Mouse (Mus musculus) hindbrain, embryonic 13.5 days (tissue): ENCODE data around the gene Cop1. TPM values are rescaled to one million over a fixed set of nuclear protein-coding genes. Genes with fewer than 3 reads are reported as not detected.
"Not testable (repeated sequence)": the region's sequence is repeated elsewhere in the genome, so short reads cannot be mapped to it uniquely, and the experiment has no call there.

ENCODE experiments used
- ATAC-seq: fragments of 200-750 bp; cut with Nextera tagmentation; 2 replicates; pipeline ENCODE4 v1.8.0; 2017; ENCODE audit warnings: moderate TSS enrichment; ENCODE audit not compliant: low FRiP score
- H3K27ac ChIP-seq: fragments of 300-500 bp; sonication (generic); 2 replicates; pipeline ENCODE4 v1.5.1; 2015; ENCODE audit warnings: inconsistent platforms, mild to moderate bottlenecking, moderate library complexity
- H3K27me3 ChIP-seq: fragments of 300-500 bp; sonication (generic); 2 replicates; pipeline ENCODE4 v1.6.1; 2015; ENCODE audit warnings: mild to moderate bottlenecking, inconsistent platforms
- H3K36me3 ChIP-seq: fragments of 300-500 bp; sonication (generic); 2 replicates; pipeline ENCODE4 v1.6.1; 2015; ENCODE audit warnings: mild to moderate bottlenecking, inconsistent platforms
- H3K4me1 ChIP-seq: fragments of 300-500 bp; sonication (generic); replicated peaks from 2 replicates; pipeline ENCODE4 v1.6.1; 2015; ENCODE audit warnings: inconsistent platforms
- H3K4me2 ChIP-seq: fragments of 300-500 bp; sonication (generic); 2 replicates; pipeline ENCODE4 v1.6.1; 2015; ENCODE audit warnings: inconsistent platforms, mild to moderate bottlenecking, moderate library complexity
- H3K4me3 ChIP-seq: fragments of 300-500 bp; sonication (generic); 2 replicates; pipeline ENCODE4 v1.5.1; 2015; ENCODE audit warnings: mild to moderate bottlenecking, inconsistent platforms
- H3K9ac ChIP-seq: fragments of 300-500 bp; sonication (generic); 2 replicates; pipeline ENCODE4 v1.6.1; 2015; ENCODE audit warnings: mild to moderate bottlenecking, inconsistent platforms
- H3K9me3 ChIP-seq: fragments of 300-500 bp; sonication (generic); 2 replicates; pipeline ENCODE4 v1.6.1; 2016; ENCODE audit warnings: inconsistent platforms
- WGBS: fragments of 180-500 bp; shearing (Covaris S2); methylation state at CpG from one replicate; pipeline ENCODE4 v1.1.7; 2015; 5-methylcytosine and 5-hydroxymethylcytosine counted together
- polyA plus RNA-seq: library from polyadenylated mRNA; unstranded; fragments of >200 nt; fragmentation: Nextera tagmentation; extraction: Ambion mirVana; gene quantifications from 2 replicates; pipeline ENCODE4 v1.2.1, GENCODE M21; 2015

Gene Cop1
- polyA plus RNA-seq = 22.2 and 22.4 TPM in 2 replicates

DNA sequence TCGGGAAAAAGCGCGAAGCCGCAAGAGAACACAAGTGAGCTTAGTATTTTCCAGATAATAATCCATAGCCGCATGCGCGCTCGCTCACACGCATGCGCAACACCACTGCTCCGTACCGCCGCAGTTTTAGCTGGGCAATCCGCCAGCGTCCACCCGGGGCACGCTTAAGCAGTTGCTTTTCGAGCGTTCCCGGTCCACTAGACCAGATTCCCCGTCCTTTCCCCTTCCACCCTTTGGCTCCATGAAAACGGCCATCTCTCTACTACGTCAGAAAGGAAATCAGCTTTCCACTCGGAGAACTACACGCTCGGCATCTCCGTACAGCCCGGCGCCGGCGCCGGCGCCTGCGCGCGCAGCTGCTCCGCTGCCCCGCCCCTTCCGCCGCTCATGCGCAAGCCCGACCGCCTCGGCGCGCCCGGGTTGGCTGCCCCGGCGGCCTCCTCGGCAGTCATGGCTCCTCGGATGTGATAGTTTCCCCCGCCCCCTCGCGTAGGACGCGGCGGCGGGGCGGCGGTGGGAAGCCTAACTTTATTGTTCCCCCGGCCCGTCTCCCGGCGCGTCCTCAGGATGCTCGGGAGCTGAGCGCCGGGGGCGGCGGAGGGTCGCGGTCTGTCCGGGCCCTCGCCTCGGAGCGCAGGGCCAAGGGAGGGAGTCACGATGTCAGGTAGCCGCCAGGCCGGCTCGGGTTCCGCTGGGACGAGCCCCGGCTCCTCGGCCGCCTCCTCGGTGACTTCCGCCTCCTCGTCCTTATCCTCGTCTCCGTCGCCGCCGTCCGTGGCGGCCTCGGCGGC, at the start of gene Cop1:
Gene Cop1 (plus strand): TSS at position 540 of the 791 bp plus-strand sequence.
- Histone ChIP-seq H3K27ac (peak within 1 kb of the TSS; percentile 97), H3K9ac (peak within 1 kb of the TSS; percentile 81), H3K4me3 (peak within 1 kb of the TSS; percentile 61), H3K4me2 (peak within 1 kb of the TSS; percentile 71), H3K4me1 (peaks cover 33% of the 10 kb centered on the region)
- under 1% methylated on average over 65 of the region's 97 CpGs for WGBS
- H3K36me3 ChIP-seq, H3K27me3 ChIP-seq, H3K9me3 ChIP-seq: not testable (repeated sequence)
- ATAC-seq = peak; percentile 98

DNA sequence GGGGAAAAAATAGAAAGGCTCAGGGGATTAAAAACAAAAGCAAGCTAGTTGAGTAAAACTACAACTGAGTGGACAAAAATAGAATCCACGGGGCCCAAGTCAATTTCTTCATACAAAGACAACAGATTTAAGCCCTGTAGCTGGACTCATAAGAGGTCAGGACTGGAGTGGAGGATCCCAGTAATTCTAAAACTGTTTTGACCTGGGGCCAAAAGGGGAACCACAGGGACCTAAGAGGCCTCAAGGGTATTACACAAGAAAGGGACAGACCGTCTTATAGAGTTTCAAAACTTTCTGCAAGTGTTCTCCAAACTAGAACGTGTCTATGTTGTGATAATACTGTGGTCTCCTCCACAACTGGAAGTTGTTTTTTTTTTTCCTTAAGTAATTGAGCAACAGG, 45.4 kb upstream of the Cop1 start:
- Histone ChIP-seq H3K9ac (no peak overlapping the region), H3K4me2 (no peak overlapping the region), H3K4me1 (no peaks in the 10 kb centered on the region), H3K27me3 (no peaks in the 10 kb centered on the region), H3K36me3 (no peaks in the 10 kb centered on the region), H3K9me3 (no peaks in the 10 kb centered on the region), H3K4me3 (no peak overlapping the region), H3K27ac (no peak overlapping the region)
- 80% methylated on average over 3 of the region's 3 CpGs for WGBS
- no peak for ATAC-seq

DNA sequence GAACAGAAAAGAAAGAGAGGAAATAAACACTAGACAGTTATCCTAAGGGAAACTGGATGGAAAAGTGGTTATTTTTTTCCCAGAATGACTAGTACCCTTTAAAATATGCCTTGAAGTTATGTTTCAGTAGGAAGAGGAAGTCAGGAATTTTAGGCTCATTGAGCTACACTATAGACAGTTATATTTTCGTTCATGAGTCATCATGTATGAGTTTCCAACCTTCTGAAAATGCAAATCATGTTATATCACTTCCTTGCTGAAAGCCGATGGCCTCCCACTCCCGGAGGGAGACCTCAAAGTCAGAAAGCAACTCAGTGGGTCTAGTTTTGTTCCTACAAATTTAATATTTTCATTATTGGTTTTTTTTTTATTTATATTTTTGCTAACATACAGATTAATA, 33.5 kb upstream of the Cop1 start:
- Histone ChIP-seq H3K4me3 (no peak overlapping the region), H3K4me1 (no peaks in the 10 kb centered on the region), H3K4me2 (no peak overlapping the region), H3K27me3 (no peaks in the 10 kb centered on the region), H3K36me3 (no peaks in the 10 kb centered on the region), H3K9ac (no peak overlapping the region), H3K9me3 (no peaks in the 10 kb centered on the region), H3K27ac (no peak overlapping the region)
- WGBS = 78% methylated on average over 3 of the region's 3 CpGs
- no peak for ATAC-seq

DNA sequence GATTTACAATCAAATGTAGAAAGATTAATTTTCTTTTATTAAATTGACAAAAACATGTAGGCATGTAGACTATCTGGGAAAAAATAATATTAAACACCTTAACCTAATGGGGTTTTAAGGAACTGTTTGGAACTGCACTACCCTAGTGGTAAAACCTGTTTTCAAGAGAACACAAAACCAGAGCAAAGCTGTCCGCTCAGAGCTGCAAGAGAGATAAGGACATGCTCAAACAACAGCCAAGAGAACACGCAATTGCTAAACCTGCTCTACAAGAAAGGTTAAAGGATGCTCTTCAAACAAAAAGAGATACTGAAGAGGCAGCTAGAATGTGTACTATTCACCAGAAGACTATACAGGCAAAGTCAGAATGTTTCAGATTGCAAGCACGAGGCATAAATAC, 32.5 kb upstream of the Cop1 start:
- 87% methylated on average over 3 of the region's 3 CpGs for WGBS
- no peaks in the 10 kb centered on the region for H3K4me1 ChIP-seq
- no peak overlapping the region for H3K4me2 ChIP-seq
- no peak for ATAC-seq
- H3K4me3 ChIP-seq = no peak overlapping the region
- H3K27ac ChIP-seq = no peak overlapping the region
- H3K9ac ChIP-seq = no peak overlapping the region
- H3K36me3 ChIP-seq = no peaks in the 10 kb centered on the region
- H3K27me3 ChIP-seq = no peaks in the 10 kb centered on the region
- no peaks in the 10 kb centered on the region for H3K9me3 ChIP-seq

DNA sequence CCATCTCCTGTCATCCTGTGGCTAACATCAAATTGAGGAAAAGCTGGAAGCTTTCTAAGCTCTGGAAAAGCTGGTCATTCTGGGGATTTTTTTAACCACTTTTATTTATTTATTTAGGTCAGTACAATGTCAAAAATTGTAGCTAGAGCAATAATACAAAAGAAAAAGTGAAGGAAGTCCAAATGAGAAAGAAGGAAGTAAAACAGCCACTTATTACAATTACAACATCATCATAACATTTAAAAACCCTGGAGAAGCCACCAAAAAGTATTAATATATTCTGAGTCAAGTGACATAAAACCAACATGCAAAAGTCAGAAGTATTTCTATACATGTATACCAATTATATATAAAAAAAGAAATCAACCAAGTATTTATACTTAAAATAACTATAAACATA, 30.9 kb upstream of the Cop1 start:
- Histone ChIP-seq H3K4me2 (no peak overlapping the region), H3K4me1 (no peaks in the 10 kb centered on the region), H3K9ac (no peak overlapping the region), H3K27me3 (no peaks in the 10 kb centered on the region), H3K36me3 (no peaks in the 10 kb centered on the region), H3K9me3 (no peaks in the 10 kb centered on the region), H3K4me3 (no peak overlapping the region), H3K27ac (no peak overlapping the region)
- ATAC-seq = no peak

DNA sequence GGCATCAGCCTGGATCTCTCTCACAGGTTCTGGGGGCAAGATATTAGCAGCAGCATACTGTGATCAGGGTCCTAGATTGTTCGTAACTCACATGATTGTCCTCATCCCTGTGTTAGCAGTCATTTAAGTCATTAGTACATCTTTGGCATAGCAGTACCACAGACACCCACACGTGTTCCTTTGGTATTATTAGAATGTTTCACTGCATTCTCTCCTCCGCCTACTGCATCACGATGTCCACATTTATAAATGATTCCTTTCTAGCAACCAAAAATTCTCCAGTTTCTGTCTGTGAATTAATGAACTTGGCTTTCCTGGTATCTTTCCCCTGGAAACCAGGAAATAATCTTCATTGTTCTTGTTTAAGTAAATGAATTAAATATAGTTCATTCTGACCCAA, 20.4 kb upstream of the Cop1 start:
- no peak overlapping the region for H3K4me3 ChIP-seq
- ATAC-seq = no peak
- no peak overlapping the region for H3K27ac ChIP-seq
- H3K4me1 ChIP-seq = no peaks in the 10 kb centered on the region
- H3K27me3 ChIP-seq = no peaks in the 10 kb centered on the region
- WGBS = 85% methylated on average over 4 of the region's 4 CpGs
- no peaks in the 10 kb centered on the region for H3K9me3 ChIP-seq
- no peak overlapping the region for H3K4me2 ChIP-seq
- no peak overlapping the region for H3K9ac ChIP-seq
- H3K36me3 ChIP-seq = no peaks in the 10 kb centered on the region

DNA sequence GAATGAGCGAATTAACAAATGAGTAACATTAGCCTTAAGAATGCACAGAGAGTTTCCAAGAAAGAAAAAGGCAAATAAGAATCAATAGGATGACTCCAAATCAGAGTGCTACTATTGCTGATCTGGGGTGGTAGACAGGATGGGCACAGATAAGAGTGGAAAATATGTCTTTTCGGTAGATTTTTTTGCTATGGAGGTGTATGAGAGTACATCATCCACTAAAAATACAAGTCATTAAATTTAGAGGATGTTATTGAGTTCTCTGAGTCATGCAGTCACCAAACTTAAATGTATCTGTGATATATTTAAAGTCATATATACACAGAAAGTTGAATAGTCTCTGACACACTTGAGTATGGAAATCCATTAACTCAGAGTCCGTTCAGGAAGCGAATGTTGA, 14.7 kb upstream of the Cop1 start:
- WGBS = 95% methylated on average over 4 of the region's 4 CpGs
- no peaks in the 10 kb centered on the region for H3K9me3 ChIP-seq
- H3K27ac ChIP-seq = no peak overlapping the region
- H3K36me3 ChIP-seq = no peaks in the 10 kb centered on the region
- H3K27me3 ChIP-seq = no peaks in the 10 kb centered on the region
- no peaks in the 10 kb centered on the region for H3K4me1 ChIP-seq
- H3K9ac ChIP-seq = no peak overlapping the region
- H3K4me3 ChIP-seq = no peak overlapping the region
- ATAC-seq = no peak
- no peak overlapping the region for H3K4me2 ChIP-seq

DNA sequence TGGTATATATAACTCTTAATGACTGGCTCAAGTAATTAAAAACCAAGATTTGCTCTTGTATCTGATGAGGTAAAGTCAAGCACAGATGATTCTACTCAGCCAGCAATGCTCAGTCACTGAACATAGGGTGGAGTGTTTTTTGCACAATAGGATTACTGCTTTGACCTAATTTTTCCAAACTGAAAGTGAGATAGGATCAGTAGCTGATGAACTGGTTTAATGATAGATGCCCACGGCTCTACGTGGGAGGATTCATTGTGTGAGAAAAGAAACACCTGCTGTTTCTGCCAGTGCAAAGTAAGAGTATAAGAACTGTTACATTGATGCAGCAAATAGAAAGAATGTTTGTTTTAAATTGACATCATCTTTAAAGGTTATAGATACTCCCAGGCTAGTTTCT, 10.1 kb upstream of the Cop1 start:
- Histone ChIP-seq H3K4me2 (no peak overlapping the region), H3K27me3 (no peaks in the 10 kb centered on the region), H3K4me1 (no peaks in the 10 kb centered on the region), H3K27ac (no peak overlapping the region), H3K36me3 (no peaks in the 10 kb centered on the region), H3K9me3 (no peaks in the 10 kb centered on the region), H3K4me3 (no peak overlapping the region), H3K9ac (no peak overlapping the region)
- 87% methylated on average over 2 of the region's 2 CpGs for WGBS
- ATAC-seq = no peak

DNA sequence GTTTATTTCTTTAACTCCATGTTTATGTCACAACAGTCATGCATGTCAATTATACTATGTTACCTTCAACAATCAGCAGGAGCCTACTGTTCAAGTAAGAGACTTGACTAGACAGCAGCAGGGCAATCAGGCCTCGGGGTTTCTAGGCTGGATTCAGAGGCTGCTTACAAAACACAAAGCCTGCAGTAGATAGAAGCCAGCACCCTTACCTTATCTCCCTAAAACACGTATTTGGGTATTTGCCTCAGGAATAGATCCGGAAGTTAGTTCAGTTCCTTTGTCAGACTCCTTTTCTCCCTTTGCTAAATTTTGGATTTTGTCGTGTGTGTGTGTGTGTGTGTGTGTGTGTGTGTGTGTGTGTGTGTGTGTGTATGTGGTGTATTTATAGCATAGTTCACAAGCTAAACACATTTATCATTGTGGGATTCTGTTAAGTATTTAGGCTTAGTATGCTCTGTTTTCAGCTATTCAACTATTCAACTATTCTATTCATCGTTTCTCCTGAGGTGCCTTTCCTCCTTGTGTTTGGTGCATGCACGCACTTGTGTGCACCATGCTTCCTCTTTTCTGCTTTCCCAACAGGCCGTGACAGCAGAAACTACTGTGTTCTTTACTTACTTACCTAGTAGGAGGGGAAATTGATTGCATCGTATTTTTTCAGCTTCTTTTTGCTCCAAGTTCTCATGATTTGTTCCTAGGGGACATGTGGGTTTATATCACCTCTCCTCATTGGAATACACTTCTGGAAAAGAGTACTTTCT, 6.9 kb upstream of the Cop1 start:
- Histone ChIP-seq H3K9me3 (no peaks in the 10 kb centered on the region), H3K27me3 (no peaks in the 10 kb centered on the region), H3K36me3 (no peaks in the 10 kb centered on the region), H3K27ac (no peak overlapping the region), H3K4me1 (no peaks in the 10 kb centered on the region), H3K4me3 (no peak overlapping the region), H3K9ac (no peak overlapping the region), H3K4me2 (no peak overlapping the region)
- no peak for ATAC-seq
- 79% methylated on average over 7 of the region's 8 CpGs for WGBS

DNA sequence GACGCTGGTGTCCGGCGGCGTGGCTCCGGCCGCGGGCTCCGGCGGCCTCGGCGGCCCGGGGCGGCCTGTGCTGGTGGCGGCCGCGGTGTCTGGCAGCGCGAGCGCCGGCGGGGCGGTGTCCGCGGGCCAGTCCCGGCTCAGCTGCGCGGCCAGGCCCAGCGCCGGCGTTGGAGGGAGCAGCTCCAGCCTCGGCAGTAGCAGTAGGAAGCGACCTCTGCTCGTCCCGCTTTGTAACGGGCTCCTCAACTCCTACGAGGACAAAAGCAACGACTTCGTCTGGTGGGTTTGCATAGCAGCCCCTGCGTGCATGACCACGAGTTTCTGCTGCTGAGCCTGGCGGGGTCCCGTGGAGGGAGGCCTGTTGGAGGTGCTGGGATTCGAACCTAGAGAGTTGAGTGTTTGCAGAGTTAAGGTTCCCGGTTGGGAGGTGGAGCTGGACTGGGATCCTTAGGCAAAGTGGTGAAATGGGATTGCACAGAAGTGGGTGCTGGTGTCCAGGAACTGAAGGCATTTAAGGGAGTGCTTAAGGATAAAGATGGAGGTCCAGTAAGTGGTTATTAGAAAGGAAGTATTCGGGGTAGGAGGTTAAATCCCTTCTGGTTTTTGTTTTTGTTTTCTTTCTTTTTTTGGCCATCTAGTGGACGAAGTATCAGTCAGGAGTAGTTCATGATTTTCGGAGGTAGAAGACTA, 597 bp downstream of the Cop1 start:
- H3K36me3 ChIP-seq, H3K9me3 ChIP-seq, H3K27me3 ChIP-seq: not testable (repeated sequence)
- peak overlapping the region; percentile 81 for H3K9ac ChIP-seq
- peak; percentile 66 for ATAC-seq
- peaks cover 33% of the 10 kb centered on the region for H3K4me1 ChIP-seq
- peak overlapping the region; percentile 71 for H3K4me2 ChIP-seq
- H3K4me3 ChIP-seq = peak overlapping the region; percentile 61
- H3K27ac ChIP-seq = peak overlapping the region; percentile 97
- WGBS = under 1% methylated on average over 22 of the region's 47 CpGs

DNA sequence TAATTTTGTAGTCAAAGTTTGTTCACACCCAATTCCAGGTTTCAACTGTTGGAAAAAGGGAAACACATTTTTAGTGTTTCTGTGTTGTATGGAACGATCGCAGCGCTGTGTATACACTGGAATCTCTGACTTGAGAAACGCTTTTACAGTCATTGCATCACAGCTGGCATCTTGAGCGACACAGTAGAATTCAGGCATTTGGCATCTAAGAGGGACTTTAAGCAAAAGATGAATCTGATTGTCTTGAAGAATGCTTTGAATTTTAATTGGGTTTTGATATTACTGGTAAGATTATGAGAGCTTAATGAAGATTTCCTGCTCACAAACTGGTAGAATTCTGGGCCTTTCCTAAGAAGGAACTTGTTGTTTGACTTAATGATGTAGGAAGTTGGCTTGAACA, 1.3 kb downstream of the Cop1 start:
- no peak overlapping the region for H3K27ac ChIP-seq
- 34% methylated on average over 5 of the region's 5 CpGs for WGBS
- peaks cover 37% of the 10 kb centered on the region for H3K4me1 ChIP-seq
- H3K9me3 ChIP-seq = no peaks in the 10 kb centered on the region
- no peak for ATAC-seq
- H3K9ac ChIP-seq = peak overlapping the region; percentile 81
- no peaks in the 10 kb centered on the region for H3K36me3 ChIP-seq
- H3K4me2 ChIP-seq = peak overlapping the region; percentile 71
- peak overlapping the region; percentile 61 for H3K4me3 ChIP-seq
- H3K27me3 ChIP-seq = no peaks in the 10 kb centered on the region

DNA sequence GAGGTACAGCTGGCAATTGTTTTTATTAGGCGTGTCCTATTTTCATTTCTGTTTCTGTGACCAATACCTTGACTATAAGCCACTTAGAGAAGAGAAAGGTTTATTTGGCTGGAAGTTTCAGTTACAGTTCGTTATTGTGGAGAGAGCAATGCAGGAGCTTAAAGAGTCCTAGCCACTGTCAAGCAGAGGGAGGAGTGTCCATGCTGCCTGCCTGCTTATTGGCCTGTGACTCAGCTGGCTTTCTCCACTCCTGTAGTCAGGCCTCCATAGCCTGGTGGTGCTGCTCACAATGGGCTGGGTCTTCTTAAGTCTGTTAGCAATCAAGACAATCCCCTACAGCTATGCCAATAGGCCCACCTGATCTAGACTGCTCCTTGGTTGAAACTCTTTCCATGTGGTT, 2.4 kb downstream of the Cop1 start:
- H3K4me1 ChIP-seq = peaks cover 37% of the 10 kb centered on the region
- no peaks in the 10 kb centered on the region for H3K27me3 ChIP-seq
- H3K9ac ChIP-seq = no peak overlapping the region
- no peak overlapping the region for H3K27ac ChIP-seq
- no peaks in the 10 kb centered on the region for H3K36me3 ChIP-seq
- no peak for ATAC-seq
- WGBS = 86% methylated on average over 2 of the region's 2 CpGs
- H3K4me3 ChIP-seq = no peak overlapping the region
- no peaks in the 10 kb centered on the region for H3K9me3 ChIP-seq
- H3K4me2 ChIP-seq = peak overlapping the region; percentile 71
